Mouse (Mus musculus) urinary bladder, postnatal 14 days (tissue): ENCODE data around the gene Agap2.

Source experiments
- DNase-seq: peaks from one replicate; pipeline ENCODE4 v3.0.0; 2021; ENCODE audit warnings: low spot score

Gene Agap2

GRCm38 (mm10) chr10:127135118-127135836 is 60.2 kb downstream of the Agap2 start:
- no peak for DNase-seq

- DNase-seq, result no peak
Observed at GRCm38 (mm10) chr10:127136510-127136909, 61.4 kb downstream of the Agap2 start.

DNA sequence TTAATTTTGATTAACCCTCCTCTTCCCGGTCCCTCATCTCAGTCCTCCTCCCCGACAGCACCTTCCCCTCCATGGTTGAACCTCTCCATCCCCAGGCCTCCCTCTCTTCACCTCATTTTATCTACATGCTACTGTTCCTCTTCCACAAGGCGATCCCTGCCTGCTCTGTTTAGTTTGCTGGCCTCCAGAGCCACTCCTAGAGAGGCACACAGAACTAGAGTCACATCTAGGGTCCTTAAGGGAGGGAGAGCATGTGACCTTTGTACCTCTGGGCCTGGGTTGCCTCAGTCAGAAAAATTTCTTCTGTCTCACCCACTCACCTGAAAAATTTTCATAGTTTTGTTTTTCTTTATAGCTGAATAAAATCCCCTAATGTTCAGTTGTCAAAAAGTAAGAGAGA is 62.8 kb downstream of the Agap2 start:
- no peak for DNase-seq

DNA sequence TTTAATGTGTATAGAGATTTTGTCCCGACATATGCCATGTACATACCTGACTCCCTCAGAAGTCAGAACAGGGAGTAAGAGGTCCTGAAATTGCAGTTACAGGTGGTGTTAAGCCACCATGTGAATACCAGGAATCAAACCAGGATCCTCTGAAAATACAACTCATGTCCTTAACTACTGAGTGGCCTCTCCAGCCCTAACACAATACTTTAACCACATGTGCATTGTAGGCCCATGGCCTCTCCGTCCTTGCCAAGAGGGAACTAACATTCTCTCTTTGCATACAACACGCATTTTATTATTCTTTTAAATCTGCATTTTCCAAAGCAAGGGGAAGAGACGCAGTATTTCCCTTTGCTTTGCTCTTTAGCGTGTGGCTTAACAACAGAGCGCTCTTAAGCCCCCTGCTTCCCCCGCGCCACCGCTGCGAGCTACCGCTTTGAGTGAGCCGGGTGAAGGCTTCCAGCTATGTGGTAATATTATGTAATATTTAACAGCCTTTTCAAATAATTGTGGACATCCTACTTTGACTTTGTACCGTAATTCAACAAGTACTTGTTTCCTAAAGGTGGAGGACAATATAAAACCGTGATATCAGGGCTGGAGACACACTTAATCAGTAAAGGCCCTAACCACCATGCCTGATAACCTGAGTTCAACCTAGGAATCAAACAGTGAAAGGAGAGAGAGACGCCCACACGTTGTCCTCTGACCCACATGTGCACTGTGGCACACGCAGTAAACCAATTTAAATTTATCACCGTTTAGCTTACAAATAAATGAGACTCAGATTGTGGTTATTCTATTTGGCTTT is 63.5 kb downstream of the Agap2 start:
- DNase-seq, result no peak

DNA sequence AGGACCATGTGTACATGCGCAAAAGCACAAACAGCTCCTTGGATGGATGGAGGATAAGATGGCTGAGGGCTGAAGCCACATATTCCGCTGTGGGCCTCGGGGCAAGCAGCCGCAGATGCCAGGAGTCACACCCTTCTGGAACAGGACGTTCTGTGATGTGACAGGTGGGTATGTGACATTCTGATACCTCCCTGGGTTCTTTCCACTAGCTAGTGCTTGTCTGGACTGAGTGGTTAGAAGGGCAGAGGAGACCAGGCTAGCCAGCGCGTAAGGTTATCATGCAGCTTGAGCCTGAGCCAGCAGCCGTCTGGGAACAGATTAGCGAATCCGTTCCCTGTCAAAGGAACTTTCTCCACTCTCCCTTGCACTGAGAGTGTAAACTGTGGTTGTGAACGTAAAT is 65.9 kb downstream of the Agap2 start:
- no peak for DNase-seq

DNA sequence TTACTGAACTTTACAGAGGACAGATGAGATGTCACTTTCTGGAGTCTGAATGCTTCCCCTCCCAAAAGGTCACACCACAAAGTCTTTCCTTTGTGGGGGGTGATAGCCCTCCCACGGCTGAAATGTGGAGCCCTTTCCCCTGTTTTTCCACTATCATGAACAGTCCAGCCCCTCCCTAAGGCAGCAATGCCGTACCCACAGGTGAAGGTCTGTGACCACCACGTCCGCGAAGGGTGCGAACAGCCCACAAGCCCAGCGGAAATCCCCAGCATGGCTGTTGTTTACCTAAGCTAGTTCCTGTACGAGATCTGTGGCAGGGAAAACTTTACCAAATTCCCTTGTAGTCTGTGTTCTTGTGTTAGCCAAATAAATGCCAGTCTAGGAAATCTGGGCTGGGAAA is 66.4 kb downstream of the Agap2 start:
- no peak for DNase-seq
